16 mouse cellular contexts compared by ENCODE assay signal in genomic region chr2:65320975-65321374, GRCm38 (mm10). TPM values are rescaled to one million over a fixed set of nuclear protein-coding genes. Genes with fewer than 3 reads are reported as not detected.
A peak's percentile ranks its signal among the peaks of the same experiment; 100 is the strongest.
DNase-seq lines count a peak whose midpoint lies in the region; ATAC-seq and TF ChIP-seq lines count a peak whose summit lies in the region.
"Had no signal": no experiment of that assay in that cellular context is flagged by ENCODE, and none has a peak within 500 bp of the region (broad histone marks: within the 10 kb centered on the region; RNA-seq: fewer than 3 reads in every experiment).

No protein-coding gene starts in this region.

- no peak overlapping the region for H3K4me3 ChIP-seq in heart, embryonic 12.5 days
- H3K4me3 ChIP-seq in midbrain, postnatal 0 days (ENCODE audit: low read depth, low read length): no peak overlapping the region
- H3K4me3 ChIP-seq in midbrain, embryonic 11.5 days (ENCODE audit: low read depth, low read length): no peak overlapping the region
- no peak overlapping the region for H3K4me3 ChIP-seq in intestine, embryonic 16.5 days (ENCODE audit: low read length)
- H3K4me3 ChIP-seq: embryonic facial prominence, embryonic 13.5 days; myocyte had no signal

- H3K4me2 ChIP-seq in heart, embryonic 12.5 days: no peak overlapping the region
- no peak overlapping the region for H3K4me2 ChIP-seq in midbrain, postnatal 0 days (ENCODE audit: low read depth, low read length, poor library complexity, severe bottlenecking)
- H3K4me2 ChIP-seq in midbrain, embryonic 11.5 days: no peak overlapping the region
- no peak overlapping the region for H3K4me2 ChIP-seq in intestine, embryonic 16.5 days (ENCODE audit: low read depth, low read length)
- H3K4me2 ChIP-seq: embryonic facial prominence, embryonic 13.5 days had no signal

- H3K36me3 ChIP-seq in heart, embryonic 12.5 days: no peaks in the 10 kb centered on the region
- H3K36me3 ChIP-seq in midbrain, postnatal 0 days (ENCODE audit: insufficient read depth, low read length): no peaks in the 10 kb centered on the region
- no peaks in the 10 kb centered on the region for H3K36me3 ChIP-seq in midbrain, embryonic 11.5 days (ENCODE audit: control insufficient read depth, insufficient read depth, low read length)
- no peaks in the 10 kb centered on the region for H3K36me3 ChIP-seq in intestine, embryonic 16.5 days (ENCODE audit: control insufficient read depth, insufficient read depth, low read length)
- H3K36me3 ChIP-seq: embryonic facial prominence, embryonic 13.5 days had no signal

- H3K27ac ChIP-seq in heart, embryonic 12.5 days (ENCODE audit: poor library complexity, severe bottlenecking): no peak overlapping the region
- H3K27ac ChIP-seq in midbrain, postnatal 0 days (ENCODE audit: low read depth, low read length): no peak overlapping the region
- H3K27ac ChIP-seq in midbrain, embryonic 11.5 days (ENCODE audit: low read depth, low read length): no peak overlapping the region
- H3K27ac ChIP-seq in intestine, embryonic 16.5 days (ENCODE audit: low read length): no peak overlapping the region
- H3K27ac ChIP-seq: embryonic facial prominence, embryonic 13.5 days; liver, embryonic 14.5 days had no signal

- no peaks in the 10 kb centered on the region for H3K9me3 ChIP-seq in heart, embryonic 12.5 days (replicated peaks)
- no peaks in the 10 kb centered on the region for H3K9me3 ChIP-seq in midbrain, postnatal 0 days (ENCODE audit: low read length)
- no peaks in the 10 kb centered on the region for H3K9me3 ChIP-seq in midbrain, embryonic 11.5 days (ENCODE audit: control insufficient read depth, low read length)
- H3K9me3 ChIP-seq in intestine, embryonic 16.5 days (ENCODE audit: control insufficient read depth, low read length): no peaks in the 10 kb centered on the region
- H3K9me3 ChIP-seq: embryonic facial prominence, embryonic 13.5 days had no signal

- no peaks in the 10 kb centered on the region for H3K27me3 ChIP-seq in heart, embryonic 12.5 days (replicated peaks)
- no peaks in the 10 kb centered on the region for H3K27me3 ChIP-seq in midbrain, postnatal 0 days (ENCODE audit: insufficient read depth, low read length)
- H3K27me3 ChIP-seq in midbrain, embryonic 11.5 days (ENCODE audit: control insufficient read depth, insufficient read depth, low read length): no peaks in the 10 kb centered on the region
- no peaks in the 10 kb centered on the region for H3K27me3 ChIP-seq in intestine, embryonic 16.5 days (replicated peaks; ENCODE audit: control insufficient read depth, insufficient read depth, low read length)
- H3K27me3 ChIP-seq: embryonic facial prominence, embryonic 13.5 days had no signal

- 35% methylated on average over 2 of the region's 2 CpGs for WGBS in heart, embryonic 12.5 days
- WGBS in midbrain, postnatal 0 days: 63% methylated on average over 2 of the region's 2 CpGs
- WGBS in midbrain, embryonic 11.5 days: 79% methylated on average over 2 of the region's 2 CpGs
- 42% methylated on average over 2 of the region's 2 CpGs for WGBS in intestine, embryonic 16.5 days

- no peak for ATAC-seq in heart, embryonic 12.5 days (ENCODE audit: insufficient number of reproducible peaks, low FRiP score)
- ATAC-seq in midbrain, postnatal 0 days (ENCODE audit: low FRiP score): no peak
- no peak for ATAC-seq in midbrain, embryonic 11.5 days (ENCODE audit: low FRiP score)
- ATAC-seq in intestine, embryonic 16.5 days: peak; percentile 83
- ATAC-seq: forebrain, embryonic 16.5 days had no signal

- no peak for TF ChIP-seq CTCF in midbrain, postnatal 0 days (IDR thresholded peaks at IDR 0.05)

- no peak overlapping the region for H3K9ac ChIP-seq in heart, embryonic 12.5 days
- H3K9ac ChIP-seq in midbrain, postnatal 0 days (replicated peaks; ENCODE audit: low read length, poor library complexity, severe bottlenecking): no peak overlapping the region
- no peak overlapping the region for H3K9ac ChIP-seq in midbrain, embryonic 11.5 days (ENCODE audit: low read length)
- no peak overlapping the region for H3K9ac ChIP-seq in intestine, embryonic 16.5 days (ENCODE audit: low read depth, low read length)
- H3K9ac ChIP-seq: embryonic facial prominence, embryonic 13.5 days; liver, embryonic 14.5 days had no signal

- peaks cover 10% of the 10 kb centered on the region for H3K4me1 ChIP-seq in heart, embryonic 12.5 days (replicated peaks)
- no peaks in the 10 kb centered on the region for H3K4me1 ChIP-seq in midbrain, postnatal 0 days (ENCODE audit: insufficient read depth, low read length)
- H3K4me1 ChIP-seq in midbrain, embryonic 11.5 days (ENCODE audit: control insufficient read depth, insufficient read depth, low read length): no peaks in the 10 kb centered on the region
- no peaks in the 10 kb centered on the region for H3K4me1 ChIP-seq in intestine, embryonic 16.5 days (ENCODE audit: control insufficient read depth, insufficient read depth, low read length)

- DNase-seq in heart, adult 11 months: peak; percentile 91
- DNase-seq in midbrain, postnatal 0 days (ENCODE audit: low spot score): peak; percentile 16
- no peak for DNase-seq in midbrain, embryonic 11.5 days (ENCODE audit: low spot score, missing footprints)
- DNase-seq in right cerebral cortex, postnatal 4 days: no peak
- no peak for DNase-seq in right cerebral cortex, postnatal 36 days (ENCODE audit: low spot score in 2 of 2)
- no peak for DNase-seq in frontal cortex, postnatal 10 days (ENCODE audit: low spot score in 2 of 2)
- DNase-seq: cerebellum, adult 9-11 months had no signal

RNA-seq across cellular contexts. Expression of gene Slc38a11, which starts 42.9 kb away (rescaled TPM):
- 0.21 TPM in 1 of 2 replicates, not detected in the other for polyA plus RNA-seq in heart, embryonic 12.5 days (2016; fragmentation: Nextera tagmentation; extraction: Ambion mirVana)
- 3.3 and 4.0 TPM in 2 replicates for total RNA-seq in midbrain, postnatal 0 days (2014; rRNA removed)
- 1.0 and 1.3 TPM in 2 replicates for polyA plus RNA-seq in midbrain, postnatal 0 days (2015; fragmentation: Nextera tagmentation; extraction: Ambion mirVana)
- polyA plus RNA-seq in midbrain, embryonic 11.5 days (2014; fragmentation: Nextera tagmentation; extraction: Ambion mirVana): 0.68 and 1.1 TPM in 2 replicates
- 0.57 and 0.65 TPM in 2 replicates for polyA plus RNA-seq in intestine, embryonic 16.5 days (2015; fragmentation: Nextera tagmentation; extraction: Ambion mirVana)
- total RNA-seq: megakaryocyte progenitor cell, adult 5-6 weeks had no signal
- polyA plus RNA-seq: C2C12; intestine, embryonic 14.5 days; liver, embryonic 14.5 days; myocyte had no signal

Comparison
In these comparisons a context has a peak if more than half of its experiments do, and no peak if none do; other contexts are left out.
1. DNase-seq: peak in heart, adult 11 months (single experiment) and midbrain, postnatal 0 days (single experiment); none in midbrain, embryonic 11.5 days (single experiment), right cerebral cortex, postnatal 4 days (single experiment), right cerebral cortex, postnatal 36 days (0 of 2) and frontal cortex, postnatal 10 days (0 of 2).